Mouse (Mus musculus) embryonic facial prominence, embryonic 11.5 days (tissue): ENCODE measurements around the gene Lypd6b. TPM values are rescaled to one million over a fixed set of nuclear protein-coding genes. Genes with fewer than 3 reads are reported as not detected.

Source experiments
- polyA plus RNA-seq: library from polyadenylated mRNA; unstranded; fragments of >200 nt; fragmentation: Nextera tagmentation; extraction: Ambion mirVana; gene quantifications from 2 replicates; pipeline ENCODE4 v1.2.1, GENCODE M21; 2014

Lypd6b gene
- polyA plus RNA-seq, 1 experiment from 2014 or later, result 4.2 TPM

Other genes starting within 250 kb of the Lypd6b start
- gene Kif5c, start 168.4 kb upstream of the Lypd6b start, polyA plus RNA-seq, result 36.3 and 41.0 TPM in 2 replicates